Mouse (Mus musculus) limb, embryonic 13.5 days (tissue): ENCODE results near the gene Rictor. TPM values are rescaled to one million over a fixed set of nuclear protein-coding genes. Genes with fewer than 3 reads are reported as not detected.

Experiments
- ATAC-seq: fragments of 200-750 bp; cut with Nextera tagmentation; 2 replicates; pipeline ENCODE4 v1.8.0; 2017; ENCODE audit warnings: low read depth, moderate number of reproducible peaks, moderate TSS enrichment; ENCODE audit not compliant: low FRiP score
- H3K27ac ChIP-seq: fragments of 300-500 bp; sonication (generic); 2 replicates; pipeline ENCODE4 v1.5.1; 2015; ENCODE audit warnings: inconsistent platforms, mild to moderate bottlenecking, moderate library complexity
- H3K27me3 ChIP-seq: fragments of 300-500 bp; sonication (generic); 2 replicates; pipeline ENCODE4 v1.6.1; 2015; ENCODE audit warnings: mild to moderate bottlenecking, inconsistent platforms
- H3K36me3 ChIP-seq: fragments of 300-500 bp; sonication (generic); 2 replicates; pipeline ENCODE4 v1.6.1; 2015; ENCODE audit warnings: inconsistent platforms, mild to moderate bottlenecking, moderate library complexity
- H3K4me1 ChIP-seq: fragments of 300-500 bp; sonication (generic); 2 replicates; pipeline ENCODE4 v1.6.1; 2015; ENCODE audit warnings: inconsistent platforms
- H3K4me2 ChIP-seq: fragments of 300-500 bp; sonication (generic); replicated peaks from 2 replicates; pipeline ENCODE4 v1.6.1; 2015; ENCODE audit warnings: inconsistent platforms, mild to moderate bottlenecking, moderate library complexity
- H3K4me3 ChIP-seq: fragments of 300-500 bp; sonication (generic); 2 replicates; pipeline ENCODE4 v1.5.1; 2015; ENCODE audit warnings: moderate library complexity, mild to moderate bottlenecking, inconsistent platforms
- H3K9ac ChIP-seq: fragments of 300-500 bp; sonication (generic); 2 replicates; pipeline ENCODE4 v1.6.1; 2015; ENCODE audit warnings: mild to moderate bottlenecking, inconsistent platforms
- H3K9me3 ChIP-seq: fragments of 300-500 bp; sonication (generic); 2 replicates; pipeline ENCODE4 v1.6.1; 2016; ENCODE audit warnings: inconsistent platforms
- WGBS: fragments of 180-500 bp; shearing (Covaris S2); methylation state at CpG from one replicate; pipeline ENCODE4 v1.1.7; 2015; 5-methylcytosine and 5-hydroxymethylcytosine counted together
- polyA plus RNA-seq: library from polyadenylated mRNA; unstranded; fragments of >200 nt; fragmentation: Nextera tagmentation; extraction: Ambion mirVana; gene quantifications from 2 replicates; pipeline ENCODE4 v1.2.1, GENCODE M21; 2015

Rictor gene
- 50.1 and 51.1 TPM in 2 replicates for polyA plus RNA-seq

- Histone ChIP-seq H3K4me3 (peak within 1 kb of the TSS; percentile 90), H3K4me1 (peaks cover 28% of the 10 kb centered on the region), H3K27me3 (peaks cover 21% of the 10 kb centered on the region), H3K9me3 (no peaks in the 10 kb centered on the region), H3K9ac (peak within 1 kb of the TSS; percentile 94), H3K4me2 (peak within 1 kb of the TSS; percentile 94), H3K36me3 (no peaks in the 10 kb centered on the region), H3K27ac (peak within 1 kb of the TSS; percentile 92)
- peak; percentile 85 for ATAC-seq
- WGBS = under 1% methylated on average over 58 of the region's 82 CpGs
These were observed at the start of gene Rictor for GRCm38 (mm10) chr15:6707936-6708525. Gene Rictor, plus strand, starts transcription at chr15:6708379.

- Histone ChIP-seq H3K4me2 (no peak overlapping the region), H3K4me3 (no peak overlapping the region), H3K4me1 (no peaks in the 10 kb centered on the region), H3K27ac (no peak overlapping the region), H3K9ac (no peak overlapping the region), H3K36me3 (no peaks in the 10 kb centered on the region), H3K27me3 (no peaks in the 10 kb centered on the region), H3K9me3 (no peaks in the 10 kb centered on the region)
- ATAC-seq = no peak
- WGBS = 25% methylated on average over 3 of the region's 3 CpGs
These were observed 46.2 kb upstream of the Rictor start for GRCm38 (mm10) chr15:6661951-6662350.

GRCm38 (mm10) chr15:6663991-6664390 lies 44.2 kb upstream of the Rictor start:
- no peaks in the 10 kb centered on the region for H3K36me3 ChIP-seq
- ATAC-seq = no peak
- no peak overlapping the region for H3K9ac ChIP-seq
- H3K27me3 ChIP-seq = no peaks in the 10 kb centered on the region
- H3K9me3 ChIP-seq = no peaks in the 10 kb centered on the region
- H3K4me2 ChIP-seq = no peak overlapping the region
- 64% methylated on average over 7 of the region's 7 CpGs for WGBS
- H3K27ac ChIP-seq = no peak overlapping the region
- H3K4me1 ChIP-seq = no peaks in the 10 kb centered on the region
- H3K4me3 ChIP-seq = no peak overlapping the region

- Histone ChIP-seq H3K4me2 (no peak overlapping the region), H3K27me3 (no peaks in the 10 kb centered on the region), H3K36me3 (no peaks in the 10 kb centered on the region), H3K4me3 (no peak overlapping the region), H3K9ac (no peak overlapping the region), H3K9me3 (no peaks in the 10 kb centered on the region), H3K27ac (no peak overlapping the region), H3K4me1 (no peaks in the 10 kb centered on the region)
- ATAC-seq = peak; percentile 71; the same call in 1 of the 2 replicates
- 48% methylated on average over 5 of the region's 5 CpGs for WGBS
These were observed 42.1 kb upstream of the Rictor start for GRCm38 (mm10) chr15:6666072-6666471.

GRCm38 (mm10) chr15:6668793-6669437 lies 39.3 kb upstream of the Rictor start:
- 24% methylated on average over 14 of the region's 14 CpGs for WGBS
- Histone ChIP-seq H3K4me2 (no peak overlapping the region), H3K27ac (no peak overlapping the region), H3K27me3 (no peaks in the 10 kb centered on the region), H3K9ac (no peak overlapping the region), H3K9me3 (no peaks in the 10 kb centered on the region), H3K4me1 (no peaks in the 10 kb centered on the region), H3K4me3 (no peak overlapping the region), H3K36me3 (no peaks in the 10 kb centered on the region)
- ATAC-seq = no peak

- H3K4me3 ChIP-seq = no peak overlapping the region
- no peaks in the 10 kb centered on the region for H3K9me3 ChIP-seq
- H3K27me3 ChIP-seq = no peaks in the 10 kb centered on the region
- no peaks in the 10 kb centered on the region for H3K36me3 ChIP-seq
- no peaks in the 10 kb centered on the region for H3K4me1 ChIP-seq
- WGBS = 82% methylated on average over 2 of the region's 2 CpGs
- H3K9ac ChIP-seq = no peak overlapping the region
- H3K27ac ChIP-seq = no peak overlapping the region
- H3K4me2 ChIP-seq = no peak overlapping the region
- ATAC-seq = no peak
These were observed 29.7 kb upstream of the Rictor start for GRCm38 (mm10) chr15:6678479-6678878.

GRCm38 (mm10) chr15:6702164-6702563 lies 6.0 kb upstream of the Rictor start:
- Histone ChIP-seq H3K27ac (no peak overlapping the region), H3K36me3 (no peaks in the 10 kb centered on the region), H3K4me3 (no peak overlapping the region), H3K27me3 (peaks cover 26% of the 10 kb centered on the region), H3K4me1 (no peaks in the 10 kb centered on the region), H3K4me2 (no peak overlapping the region), H3K9me3 (no peaks in the 10 kb centered on the region), H3K9ac (no peak overlapping the region)
- 68% methylated on average over 2 of the region's 2 CpGs for WGBS
- no peak for ATAC-seq

GRCm38 (mm10) chr15:6705351-6705901 lies 2.8 kb upstream of the Rictor start:
- peaks cover 26% of the 10 kb centered on the region for H3K27me3 ChIP-seq
- H3K4me2 ChIP-seq = no peak overlapping the region
- H3K4me3 ChIP-seq = no peak overlapping the region
- no peaks in the 10 kb centered on the region for H3K9me3 ChIP-seq
- no peaks in the 10 kb centered on the region for H3K36me3 ChIP-seq
- WGBS = 36% methylated on average over 7 of the region's 7 CpGs
- no peak for ATAC-seq
- H3K9ac ChIP-seq = no peak overlapping the region
- no peak overlapping the region for H3K27ac ChIP-seq
- peaks cover 12% of the 10 kb centered on the region for H3K4me1 ChIP-seq

- H3K4me2 ChIP-seq = peak overlapping the region; percentile 94
- H3K27ac ChIP-seq = peak overlapping the region; percentile 92
- H3K36me3 ChIP-seq = no peaks in the 10 kb centered on the region
- peaks cover 26% of the 10 kb centered on the region for H3K27me3 ChIP-seq
- peak; percentile 64 for ATAC-seq
- H3K4me1 ChIP-seq = peaks cover 23% of the 10 kb centered on the region
- H3K4me3 ChIP-seq = peak overlapping the region; percentile 90
- under 1% methylated on average over 43 of the region's 43 CpGs for WGBS
- H3K9me3 ChIP-seq = no peaks in the 10 kb centered on the region
- peak overlapping the region; percentile 94 for H3K9ac ChIP-seq
These were observed 636 bp upstream of the Rictor start for GRCm38 (mm10) chr15:6707551-6707935.

- peak overlapping the region; percentile 90 for H3K4me3 ChIP-seq
- peaks cover 19% of the 10 kb centered on the region for H3K27me3 ChIP-seq
- peak overlapping the region; percentile 94 for H3K9ac ChIP-seq
- H3K36me3 ChIP-seq = no peaks in the 10 kb centered on the region
- no peaks in the 10 kb centered on the region for H3K9me3 ChIP-seq
- WGBS = under 1% methylated on average over 72 of the region's 89 CpGs
- H3K4me1 ChIP-seq = peaks cover 36% of the 10 kb centered on the region
- H3K4me2 ChIP-seq = peak overlapping the region; percentile 94
- peak overlapping the region; percentile 92 for H3K27ac ChIP-seq
- peak; percentile 67 for ATAC-seq
These were observed 605 bp downstream of the Rictor start for GRCm38 (mm10) chr15:6708526-6709441.

- Histone ChIP-seq H3K4me2 (peak overlapping the region; percentile 94), H3K27me3 (peaks cover 16% of the 10 kb centered on the region), H3K4me1 (peaks cover 44% of the 10 kb centered on the region), H3K9ac (peak overlapping the region; percentile 94), H3K27ac (no peak overlapping the region), H3K4me3 (peak overlapping the region; percentile 90), H3K36me3 (no peaks in the 10 kb centered on the region), H3K9me3 (no peaks in the 10 kb centered on the region)
- no peak for ATAC-seq
- WGBS = 17% methylated on average over 8 of the region's 8 CpGs
These were observed 1.4 kb downstream of the Rictor start for GRCm38 (mm10) chr15:6709618-6710017.

GRCm38 (mm10) chr15:6710341-6710740 lies 2.2 kb downstream of the Rictor start:
- Histone ChIP-seq H3K9ac (no peak overlapping the region), H3K9me3 (no peaks in the 10 kb centered on the region), H3K36me3 (no peaks in the 10 kb centered on the region), H3K4me2 (peak overlapping the region; percentile 94), H3K27ac (no peak overlapping the region), H3K4me1 (peaks cover 49% of the 10 kb centered on the region), H3K27me3 (peaks cover 14% of the 10 kb centered on the region), H3K4me3 (no peak overlapping the region)
- WGBS = 76% methylated on average over 7 of the region's 7 CpGs
- no peak for ATAC-seq
